Mouse (Mus musculus): Measurements from ENCODE around the gene Tmed2. TPM values are rescaled to one million over a fixed set of nuclear protein-coding genes. Genes with fewer than 3 reads are reported as not detected.

The Tmed2 gene
- polyA plus RNA-seq (2012; rRNA removed; ENCODE audit: low replicate concordance): 112 and 160 TPM in 2 replicates

DNA sequence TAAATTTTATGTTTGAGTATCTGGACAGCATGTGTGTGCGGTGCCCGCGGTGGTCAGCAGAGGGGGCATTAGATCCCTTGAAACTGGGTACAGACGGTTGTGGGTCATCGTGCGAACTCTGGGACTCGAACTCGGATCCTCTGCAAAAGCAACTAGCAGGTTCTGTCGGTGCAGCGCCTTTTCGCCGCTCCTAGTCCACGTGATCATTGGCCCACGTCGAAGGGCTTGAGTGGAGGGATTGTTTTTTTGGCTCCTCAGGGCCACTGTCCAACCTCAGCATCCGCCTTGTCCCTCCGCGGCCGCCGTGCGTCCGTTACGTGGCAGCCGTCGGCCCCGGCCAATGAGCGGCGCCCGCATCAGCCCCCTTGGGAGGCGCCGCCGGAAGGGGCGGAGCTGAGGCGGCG lies at the start of gene Tmed2:
Gene Tmed2, plus strand, starts transcription at position 313 of the 404 bp plus-strand sequence.

DNA sequence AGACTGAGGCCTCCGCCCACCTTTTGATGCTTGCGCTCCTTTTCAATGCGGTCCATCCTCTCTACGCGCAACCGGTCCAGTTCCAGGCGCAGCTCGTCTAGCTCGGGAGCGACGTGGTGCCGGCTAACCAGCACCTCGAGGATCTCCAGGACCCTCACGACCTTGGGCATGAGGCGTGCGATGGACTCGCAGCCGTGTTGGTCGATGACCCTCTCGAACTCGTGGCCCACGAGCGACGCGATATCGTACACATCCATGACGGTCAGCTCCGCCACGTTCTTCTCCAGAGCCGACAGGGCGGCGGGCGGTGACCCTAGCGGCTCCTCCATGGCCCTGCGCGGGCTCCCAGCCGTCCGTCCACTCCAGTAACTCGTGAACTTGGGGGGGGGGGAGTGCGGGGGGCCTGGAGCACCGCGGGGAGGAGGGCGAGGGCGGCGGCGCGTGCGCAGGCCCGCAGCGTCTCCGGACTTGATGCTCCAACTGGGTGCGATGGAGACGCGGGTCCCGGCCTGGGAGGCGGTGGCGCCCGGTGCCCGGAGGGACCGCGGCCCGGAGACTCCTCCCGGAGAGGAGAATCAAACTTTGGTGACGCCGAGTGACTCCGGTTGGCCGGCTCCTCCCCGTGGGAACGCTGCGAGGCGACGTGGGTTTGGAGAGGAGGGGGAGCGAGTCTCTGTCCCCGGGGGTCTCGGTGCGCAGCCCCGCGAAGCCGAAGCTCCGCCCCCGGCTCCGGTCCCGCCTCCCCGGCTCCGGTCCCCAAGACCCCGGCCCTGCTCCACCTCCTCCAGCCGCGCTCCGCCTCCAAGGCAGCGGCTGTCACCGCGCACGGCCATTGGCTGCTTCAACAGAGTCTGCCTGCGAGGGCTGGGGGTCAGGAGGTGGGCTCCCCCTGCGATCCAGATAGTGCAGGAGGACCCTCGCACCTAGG lies 9.6 kb upstream of the Tmed2 start, which contains the start of gene Rilpl1:
Gene Rilpl1, minus strand, starts transcription at position 737 of the 928 bp plus-strand sequence.

DNA sequence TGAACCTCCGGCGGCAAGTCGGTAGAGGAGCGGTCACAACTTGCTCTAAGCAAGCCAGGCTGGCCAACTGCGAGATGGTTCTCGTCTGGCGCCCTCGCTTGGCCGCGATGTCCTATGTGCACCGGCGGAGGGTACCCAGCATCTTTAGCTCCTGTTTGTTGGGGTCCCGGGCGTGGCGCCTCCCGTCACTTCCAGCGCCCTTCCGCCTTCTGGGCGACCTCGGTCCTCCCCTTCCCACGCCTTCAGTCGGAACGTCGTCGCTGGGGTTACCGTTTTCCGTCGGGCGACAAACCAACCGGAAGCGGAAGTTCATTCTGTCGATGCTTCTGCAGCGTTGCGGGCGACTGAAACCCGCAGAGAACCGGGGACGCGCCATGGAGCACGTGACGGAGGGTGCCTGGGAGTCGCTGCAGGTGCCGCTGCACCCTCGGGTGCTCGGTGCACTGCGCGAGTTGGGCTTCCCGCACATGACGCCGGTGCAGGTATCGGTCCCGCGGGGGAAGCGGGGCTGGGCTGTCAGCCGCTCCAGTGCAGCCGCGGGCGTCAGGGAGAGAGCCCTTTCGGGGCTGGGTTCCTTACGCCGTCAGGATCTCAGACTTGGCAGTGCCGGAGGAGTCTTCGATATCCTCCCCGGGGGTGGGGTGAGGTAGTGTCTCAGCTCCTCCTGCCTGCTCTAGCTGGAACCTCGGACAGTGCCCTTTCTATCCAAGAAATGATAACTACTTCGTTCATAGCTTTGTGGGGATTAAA lies 12.2 kb downstream of the Tmed2 start, which contains the start of gene Ddx55:
Gene Ddx55, plus strand, starts transcription at position 307 of the 750 bp plus-strand sequence.

DNA sequence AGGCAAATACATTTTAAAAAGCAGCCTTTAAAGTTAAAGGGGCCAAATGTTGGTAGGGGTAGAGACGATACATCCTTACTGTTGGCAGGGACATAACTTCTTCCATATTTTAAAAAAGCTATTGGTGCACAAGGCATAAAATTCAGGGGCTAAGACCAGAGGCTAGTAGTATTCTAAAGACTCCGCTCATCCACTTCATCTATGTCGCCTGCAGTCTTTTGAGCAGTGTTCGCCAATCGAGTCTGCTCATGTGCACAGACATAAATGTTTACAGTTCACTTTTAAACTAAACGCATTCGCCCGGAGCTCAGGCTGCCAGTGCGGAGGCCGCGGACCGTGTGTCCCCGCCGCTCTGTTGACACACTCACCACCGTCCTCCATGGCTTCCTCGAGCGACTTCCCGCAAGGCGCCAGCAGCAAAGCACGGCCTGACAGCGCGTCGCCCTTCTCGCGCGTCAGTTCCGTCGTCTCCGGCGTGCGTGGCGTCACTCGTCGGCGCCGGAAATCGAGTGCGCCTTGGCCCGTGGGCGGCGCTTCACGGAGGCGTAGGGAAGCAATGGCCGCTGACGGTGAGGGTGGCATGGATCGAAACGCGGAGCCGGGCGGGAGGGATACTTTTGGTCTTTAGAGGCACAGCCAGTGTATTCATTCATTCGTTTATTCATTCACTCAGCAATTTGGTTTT lies 38.3 kb downstream of the Tmed2 start, which contains the start of the genes Eif2b1 and Gtf2h3:
Gene Eif2b1, minus strand, starts transcription at position 499 of the 685 bp plus-strand sequence.
Gene Gtf2h3, plus strand, starts transcription at position 508 of the 685 bp plus-strand sequence.

Other genes starting within 250 kb of the Tmed2 start
- gene Mphosph9, start 212.7 kb upstream of the Tmed2 start, polyA plus RNA-seq (2012; rRNA removed; ENCODE audit: low replicate concordance): 0.24 and 1.4 TPM in 2 replicates
- gene 2810006K23Rik, start 212.6 kb upstream of the Tmed2 start, polyA plus RNA-seq (2012; rRNA removed; ENCODE audit: low replicate concordance): 1.7 and 1.8 TPM in 2 replicates
- gene Cdk2ap1, start 177.6 kb upstream of the Tmed2 start, polyA plus RNA-seq (2012; rRNA removed; ENCODE audit: low replicate concordance): 43.6 and 51.0 TPM in 2 replicates
- 3.3 and 4.3 TPM in 2 replicates for gene Sbno1, start 114.7 kb upstream of the Tmed2 start, polyA plus RNA-seq (2012; rRNA removed; ENCODE audit: low replicate concordance)
- 40.2 and 48.5 TPM in 2 replicates for gene Kmt5a, start 100.8 kb upstream of the Tmed2 start, polyA plus RNA-seq (2012; rRNA removed; ENCODE audit: low replicate concordance)
- 24.6 and 31.7 TPM in 2 replicates for gene Rilpl2, start 62.3 kb upstream of the Tmed2 start, polyA plus RNA-seq (2012; rRNA removed; ENCODE audit: low replicate concordance)
- gene Snrnp35, start 57.6 kb upstream of the Tmed2 start, polyA plus RNA-seq (2012; rRNA removed; ENCODE audit: low replicate concordance): 0.69 and 2.2 TPM in 2 replicates
- 2.4 and 2.9 TPM in 2 replicates for gene Rilpl1, start 9.3 kb upstream of the Tmed2 start, polyA plus RNA-seq (2012; rRNA removed; ENCODE audit: low replicate concordance)
- gene Ddx55, start 12.2 kb downstream of the Tmed2 start, polyA plus RNA-seq (2012; rRNA removed; ENCODE audit: low replicate concordance): 8.1 and 10.4 TPM in 2 replicates
- gene Eif2b1, start 38.4 kb downstream of the Tmed2 start, polyA plus RNA-seq (2012; rRNA removed; ENCODE audit: low replicate concordance): 8.7 and 10.2 TPM in 2 replicates
- 16.5 and 17.2 TPM in 2 replicates for gene Gtf2h3, start 38.4 kb downstream of the Tmed2 start, polyA plus RNA-seq (2012; rRNA removed; ENCODE audit: low replicate concordance)
- 109 and 146 TPM in 2 replicates for gene Atp6v0a2, start 87.9 kb downstream of the Tmed2 start, polyA plus RNA-seq (2012; rRNA removed; ENCODE audit: low replicate concordance)
- 0.07 and 0.08 TPM in 2 replicates for gene Dnah10, start 184.4 kb downstream of the Tmed2 start, polyA plus RNA-seq (2012; rRNA removed; ENCODE audit: low replicate concordance)